Mouse (Mus musculus): ENCODE results near the gene Prnd.

Gene Prnd

DNA sequence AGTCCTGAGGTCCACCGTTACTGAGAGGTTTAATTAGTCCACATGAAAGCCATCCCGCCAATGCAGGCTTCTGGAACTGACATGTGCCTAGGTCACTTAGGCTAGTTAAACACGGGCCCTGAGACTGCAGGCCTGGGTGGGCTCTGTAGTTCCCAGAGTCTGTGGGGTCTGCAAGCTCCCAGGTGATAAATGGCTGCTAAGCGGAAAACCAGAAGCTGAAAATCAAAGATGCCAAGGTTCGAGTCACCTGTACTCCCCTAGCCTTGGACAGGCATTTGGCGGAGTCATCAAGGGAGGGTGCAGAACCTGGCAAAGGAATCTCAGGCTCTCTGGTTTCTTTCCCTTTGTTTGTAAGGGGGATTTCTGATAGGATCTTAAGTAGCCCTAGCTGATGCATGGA, 9.2 kb upstream of the Prnd start:
- no peak for DNase-seq

DNA sequence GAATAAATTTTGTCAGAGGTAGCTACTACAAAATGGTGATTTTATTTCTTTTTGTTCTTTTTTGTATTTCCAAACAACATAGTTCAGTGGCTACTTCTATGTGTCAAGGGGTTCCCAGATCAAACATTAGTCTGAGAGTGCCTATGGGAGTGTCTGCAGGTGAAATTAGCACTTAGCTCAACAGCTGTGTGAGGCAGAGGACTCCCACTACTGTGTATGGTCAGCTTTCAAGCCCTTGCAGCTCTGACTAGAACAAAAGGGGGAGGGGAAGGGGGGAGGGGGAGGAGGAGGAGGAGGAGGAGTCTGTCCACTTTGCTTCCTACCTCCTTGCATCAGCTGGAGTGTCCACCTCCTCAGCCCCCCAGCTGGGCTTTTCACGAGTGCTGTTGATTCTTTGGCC, 6.3 kb upstream of the Prnd start:
- DNase-seq: no peak

DNA sequence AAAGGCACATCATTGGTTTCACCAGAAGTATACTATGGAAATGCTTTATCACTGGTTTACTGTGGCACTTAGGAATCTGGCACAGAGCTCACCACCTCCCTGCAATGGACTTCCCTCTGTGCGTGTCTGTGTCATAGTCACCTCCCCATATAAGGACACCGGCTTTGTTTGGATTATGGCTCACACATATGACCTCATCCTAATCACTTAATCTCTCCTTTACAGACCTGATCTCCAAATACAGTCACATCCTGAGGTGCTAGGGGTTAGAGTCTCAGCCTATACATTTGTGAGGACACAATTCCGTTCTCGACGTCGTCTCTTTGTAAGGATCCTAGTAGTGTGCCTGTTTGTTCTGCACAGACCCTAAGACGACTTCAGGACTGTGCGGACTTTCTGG, 5.4 kb upstream of the Prnd start:
- DNase-seq: peak; percentile 61

DNA sequence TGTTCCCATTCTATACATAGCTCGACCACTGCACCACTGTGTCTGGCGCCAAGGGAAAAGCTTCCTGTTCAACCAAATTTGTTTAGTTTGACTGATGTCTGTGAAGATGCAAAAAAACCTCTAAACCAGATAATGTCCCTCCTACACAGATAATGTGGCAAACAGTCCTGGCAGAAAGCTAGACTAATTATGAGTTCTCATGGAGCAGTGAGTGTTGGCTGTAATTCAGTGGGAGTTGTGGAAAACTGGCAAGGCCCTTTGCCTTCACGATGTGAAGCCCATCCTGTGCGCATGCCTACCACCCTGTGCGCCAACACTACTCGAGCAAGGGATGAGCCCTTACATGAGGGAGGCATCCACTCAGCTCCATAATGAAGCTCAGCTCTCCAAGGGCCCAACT, 4.9 kb upstream of the Prnd start:
- no peak for DNase-seq

DNA sequence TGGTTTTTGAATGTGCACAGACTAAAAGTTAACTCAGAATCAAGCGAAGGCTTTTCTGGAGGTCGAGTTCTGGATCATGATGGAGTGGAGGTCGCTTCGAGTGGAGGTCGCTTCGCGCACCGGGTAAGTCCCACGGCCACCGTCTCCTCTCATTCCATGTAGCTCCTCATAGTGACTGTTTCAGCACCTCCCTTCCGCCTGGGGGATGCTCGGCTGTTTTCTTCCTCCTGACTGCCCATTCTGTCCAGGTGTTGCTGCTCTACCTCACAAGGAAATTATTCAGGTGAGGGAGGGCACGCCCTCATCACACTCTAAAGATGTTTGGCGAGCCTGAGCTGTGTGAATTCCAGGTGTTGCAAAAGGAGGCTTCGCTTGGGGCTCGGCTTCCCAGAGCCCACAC, 4.3 kb upstream of the Prnd start:
- DNase-seq: no peak

DNA sequence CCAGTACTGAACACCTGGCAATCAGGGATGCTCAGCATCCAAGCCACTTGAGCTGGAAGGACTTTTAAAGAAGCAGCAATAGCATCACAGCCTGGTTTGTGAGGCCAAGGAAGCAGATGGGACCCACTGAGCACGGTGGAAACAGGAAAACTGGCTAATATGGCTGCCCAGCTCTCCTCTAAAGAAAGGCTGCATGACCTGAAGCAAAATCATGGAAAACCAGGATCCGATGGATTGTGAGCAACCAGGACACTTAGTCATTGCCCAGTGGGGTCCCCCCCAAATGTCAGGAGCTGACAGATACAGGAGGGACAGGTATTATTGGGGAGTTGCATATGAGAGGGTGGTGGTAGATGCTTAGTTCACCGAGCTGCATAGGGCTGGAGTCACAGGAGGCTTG, 2.5 kb upstream of the Prnd start:
- no peak for DNase-seq

DNA sequence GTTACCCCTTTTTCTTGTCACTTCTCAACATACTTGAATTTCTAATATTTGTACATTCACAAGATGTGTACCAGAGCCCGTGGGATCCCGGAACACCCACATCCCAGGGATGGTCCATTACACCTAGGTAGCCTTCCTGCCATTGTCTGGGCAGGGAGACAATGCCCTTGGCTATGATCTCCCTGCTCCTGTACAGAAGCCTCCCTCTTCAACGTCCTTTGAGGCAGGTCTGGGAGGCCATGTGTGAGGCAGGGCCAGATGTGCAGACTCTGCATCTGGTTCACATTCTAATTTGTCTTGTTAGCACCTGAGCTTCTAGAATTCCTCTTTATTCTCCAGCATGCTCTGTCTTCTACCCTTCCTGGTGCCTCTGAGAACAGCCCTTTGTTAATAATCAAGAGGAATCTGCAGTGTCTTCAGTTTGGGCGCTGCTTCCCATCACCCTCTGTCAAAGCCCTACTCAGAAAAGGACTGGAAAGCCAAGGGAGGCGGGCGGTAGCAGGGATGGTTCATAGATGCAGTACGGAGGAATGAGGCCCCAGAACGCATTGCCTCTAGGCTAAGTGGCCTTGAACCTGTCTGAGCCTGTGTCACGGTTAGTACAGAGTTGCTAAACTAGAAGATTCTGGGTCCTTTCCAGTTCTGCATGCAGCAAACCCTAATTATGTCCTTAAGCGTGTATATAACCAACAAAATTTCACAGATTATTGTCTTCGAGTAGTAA, 1.6 kb upstream of the Prnd start:
- DNase-seq: no peak

DNA sequence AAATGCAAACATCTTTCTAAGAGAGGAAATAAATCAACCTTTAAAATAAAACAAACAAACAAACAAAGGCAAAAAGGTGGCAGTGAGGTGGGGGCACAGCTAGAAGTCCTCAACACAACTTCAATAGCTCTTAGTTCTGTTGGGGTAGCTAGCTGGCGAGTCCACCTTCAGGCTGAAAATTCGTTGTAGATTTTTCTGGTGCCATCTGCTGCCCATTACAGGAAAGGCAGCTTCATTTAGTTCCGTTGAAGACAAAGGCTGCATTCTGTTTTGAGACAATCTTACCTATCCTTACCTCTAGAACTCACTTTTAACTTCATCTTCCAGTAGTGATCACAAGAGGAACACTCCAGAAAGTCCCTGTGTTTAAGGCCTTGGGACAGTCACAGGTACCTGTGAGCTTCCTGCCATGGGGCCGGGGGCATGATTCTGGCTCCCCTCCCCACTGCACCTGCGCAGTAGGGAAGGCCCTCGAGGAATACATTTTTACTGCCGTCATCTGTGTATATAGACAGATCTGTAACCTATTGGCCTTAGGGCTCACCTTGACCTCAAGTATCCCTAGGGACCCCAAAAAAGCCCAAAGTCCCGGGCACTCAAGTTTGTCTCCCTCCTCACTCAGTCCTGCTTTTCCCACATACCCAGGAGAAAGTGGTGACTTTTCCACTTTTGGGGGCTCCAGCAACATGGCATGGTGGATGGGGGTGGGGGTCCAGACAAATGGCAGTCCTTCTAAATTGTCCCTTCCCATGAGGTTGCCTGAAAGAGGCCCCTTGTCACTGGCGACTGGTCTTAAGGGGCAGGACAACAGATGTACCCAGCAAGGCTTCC, 679 bp upstream of the Prnd start:
- DNase-seq: peak; percentile 72

DNA sequence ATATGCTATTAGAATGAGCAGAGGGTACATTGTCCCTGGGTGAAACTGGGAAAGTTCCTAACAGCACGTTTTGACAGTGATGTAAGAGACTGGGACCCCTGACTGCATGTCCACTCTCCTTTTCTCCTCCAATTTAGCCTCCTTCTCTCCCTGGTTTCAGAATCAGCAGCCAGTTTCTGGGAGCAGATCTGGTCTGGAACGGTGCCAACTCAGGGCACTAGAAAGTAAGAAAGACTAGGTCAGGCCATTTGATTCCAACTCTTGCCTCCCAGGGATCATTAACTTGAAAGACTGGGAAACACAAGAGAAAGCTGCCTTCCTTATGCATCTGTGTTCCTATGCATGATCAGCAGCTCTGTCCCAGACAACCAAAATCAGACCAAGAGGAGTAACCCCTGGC, 1.8 kb downstream of the Prnd start:
- peak; percentile 31 for DNase-seq

DNA sequence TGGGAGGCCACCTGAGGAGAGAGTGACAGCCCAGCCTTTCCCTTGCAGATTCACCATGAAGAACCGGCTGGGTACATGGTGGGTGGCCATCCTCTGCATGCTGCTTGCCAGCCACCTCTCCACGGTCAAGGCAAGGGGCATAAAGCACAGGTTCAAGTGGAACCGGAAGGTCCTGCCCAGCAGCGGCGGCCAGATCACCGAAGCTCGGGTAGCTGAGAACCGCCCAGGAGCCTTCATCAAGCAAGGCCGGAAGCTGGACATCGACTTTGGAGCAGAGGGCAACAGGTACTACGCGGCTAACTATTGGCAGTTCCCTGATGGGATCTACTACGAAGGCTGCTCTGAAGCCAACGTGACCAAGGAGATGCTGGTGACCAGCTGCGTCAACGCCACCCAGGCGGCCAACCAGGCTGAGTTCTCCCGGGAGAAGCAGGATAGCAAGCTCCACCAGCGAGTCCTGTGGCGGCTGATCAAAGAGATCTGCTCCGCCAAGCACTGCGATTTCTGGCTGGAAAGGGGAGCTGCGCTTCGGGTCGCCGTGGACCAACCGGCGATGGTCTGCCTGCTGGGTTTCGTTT, 2.4 kb downstream of the Prnd start:
- no peak for DNase-seq

DNA sequence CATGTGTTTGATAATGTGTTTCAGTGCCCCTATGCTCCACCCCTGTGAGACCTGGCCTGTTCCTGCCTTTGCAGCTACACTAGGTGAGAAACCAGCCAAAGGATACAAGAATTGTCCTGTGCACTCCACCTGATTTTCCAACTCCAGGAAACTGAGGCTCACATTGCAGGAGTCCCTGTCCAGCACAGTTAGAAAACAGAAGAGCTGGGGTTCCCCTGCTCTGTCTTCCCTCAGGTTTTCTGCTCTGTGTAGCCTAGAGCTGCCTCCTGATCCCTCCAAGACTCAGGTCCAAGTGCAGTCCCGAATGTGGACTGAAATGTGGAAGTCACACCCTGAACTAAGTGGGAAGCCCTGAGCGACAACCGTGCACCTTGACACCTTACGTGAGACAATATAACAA, 3.0 kb downstream of the Prnd start:
- DNase-seq: no peak

DNA sequence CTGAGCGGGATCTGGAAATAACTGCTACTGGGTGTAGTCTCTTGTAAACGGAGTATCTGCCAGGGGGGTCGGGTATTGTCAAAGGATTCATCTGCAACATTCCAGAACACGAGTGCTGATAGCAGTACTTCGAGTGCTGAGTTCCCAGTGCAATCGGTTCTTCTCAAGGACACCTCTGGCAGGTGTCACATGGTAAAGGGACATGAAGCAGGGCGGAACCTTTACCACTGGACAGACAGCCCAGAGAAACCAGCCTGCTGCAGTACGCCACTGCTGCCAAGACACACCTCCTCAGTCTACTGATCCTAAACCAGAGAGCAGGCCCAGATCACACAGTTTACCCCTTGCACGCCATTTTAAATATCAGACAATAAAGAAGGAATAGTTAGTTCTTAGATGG, 4.2 kb downstream of the Prnd start:
- peak; percentile 24 for DNase-seq

DNA sequence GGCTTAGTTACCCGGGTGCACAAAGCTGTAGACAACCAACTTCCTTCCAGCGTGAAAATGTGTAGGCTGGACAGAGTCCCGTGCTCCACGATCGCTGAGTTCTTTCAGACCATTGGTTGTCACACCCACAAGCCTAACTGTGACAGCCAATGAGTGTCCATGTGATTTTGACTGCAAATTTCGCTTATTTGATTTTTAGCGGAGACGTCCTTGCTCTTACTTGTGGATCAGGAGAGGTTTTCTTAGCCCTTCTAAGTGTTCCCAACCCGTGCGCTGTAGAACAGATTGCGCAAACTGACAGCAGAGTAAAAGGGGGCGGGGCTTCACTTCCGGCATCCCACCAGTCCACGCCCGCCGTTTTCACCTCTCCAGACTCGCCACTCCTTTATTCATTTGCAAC, 4.6 kb downstream of the Prnd start:
- peak; percentile 62 for DNase-seq

DNA sequence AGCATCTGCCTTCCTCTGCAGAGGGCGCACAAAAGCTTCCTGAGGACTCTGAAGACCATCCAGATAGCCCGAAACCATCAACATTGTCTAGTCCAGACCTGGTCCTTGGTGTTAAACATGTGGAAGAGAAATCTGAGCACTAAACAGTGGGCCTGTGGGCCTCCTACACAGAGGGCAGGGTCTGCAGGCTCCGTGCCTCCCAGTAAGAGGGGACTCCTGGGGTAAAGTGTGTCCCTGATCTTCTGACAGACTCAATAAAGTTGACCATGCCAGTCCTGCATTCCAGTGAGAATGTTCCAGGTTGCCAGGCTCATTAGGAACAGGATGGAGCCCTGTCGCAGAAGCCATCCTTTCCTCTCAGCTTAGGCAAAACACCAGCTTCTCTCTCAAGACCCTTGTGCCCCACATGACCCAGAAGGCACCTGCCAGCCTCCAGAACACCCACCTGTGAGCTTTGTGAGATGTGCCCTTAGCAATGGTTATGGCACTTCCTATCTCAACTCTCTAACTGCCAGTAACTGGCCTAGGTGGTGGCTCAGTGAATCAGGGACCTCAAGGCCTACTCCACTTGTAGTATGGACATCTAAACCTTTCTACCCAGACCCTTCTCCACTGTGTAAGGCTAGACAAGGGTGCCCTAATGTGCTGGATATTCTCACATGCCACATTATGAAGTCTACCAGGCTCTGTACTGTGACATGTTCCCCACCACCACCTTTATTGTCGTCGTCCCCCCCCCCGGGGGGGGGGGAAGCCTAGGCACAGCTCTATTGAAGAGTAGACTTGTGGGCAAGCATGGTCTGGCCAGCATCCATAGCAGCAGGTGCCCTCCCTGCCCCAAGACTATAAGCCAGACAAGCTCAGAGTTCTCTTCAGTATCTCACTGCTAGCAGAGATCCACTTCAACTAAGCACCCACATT, 5.9 kb downstream of the Prnd start:
- DNase-seq: no peak

DNA sequence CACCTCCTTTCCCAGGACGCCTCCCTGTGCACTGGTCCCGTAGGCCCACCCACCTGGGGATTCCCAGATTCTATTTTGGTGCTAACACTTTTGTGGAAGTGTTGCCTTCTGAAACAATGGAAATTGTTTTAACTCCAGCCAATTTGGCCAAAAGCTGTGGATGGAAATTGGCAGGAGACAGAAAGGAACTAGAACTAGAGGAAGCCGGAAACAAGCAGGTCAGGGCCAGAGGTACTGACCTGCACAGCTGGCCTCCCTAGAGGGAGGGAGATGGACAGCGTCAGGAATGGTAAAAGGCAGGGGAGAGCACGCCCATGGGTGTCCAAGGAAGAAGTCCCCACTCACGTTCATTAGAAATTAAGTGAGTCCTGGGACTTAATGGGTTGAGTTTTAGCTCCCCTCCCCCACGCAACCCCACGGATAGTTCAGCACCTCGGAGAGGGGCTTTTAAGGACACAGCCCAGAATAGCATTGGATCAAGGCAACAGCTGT, 7.1 kb downstream of the Prnd start:
- no peak for DNase-seq

DNA sequence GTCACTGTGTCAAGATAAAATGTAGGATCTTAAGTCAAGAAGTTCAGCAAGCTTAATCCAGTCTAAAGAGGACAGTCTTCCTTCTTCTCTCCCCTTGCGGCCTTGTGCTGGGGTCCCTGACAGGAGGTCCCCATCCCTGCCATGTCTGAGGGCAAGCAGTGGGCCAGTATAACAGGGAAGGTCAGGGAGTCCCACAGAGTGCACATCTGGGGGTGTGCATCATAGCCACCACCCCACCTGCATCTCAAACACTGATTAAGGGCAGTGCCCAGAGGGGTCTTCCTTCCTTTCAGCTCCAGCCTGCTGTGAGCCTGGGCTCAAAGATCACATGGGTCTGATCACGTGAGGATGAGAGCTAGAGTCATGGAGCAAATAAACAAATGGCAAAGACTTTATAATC, 11.0 kb downstream of the Prnd start:
- no peak for DNase-seq

DNA sequence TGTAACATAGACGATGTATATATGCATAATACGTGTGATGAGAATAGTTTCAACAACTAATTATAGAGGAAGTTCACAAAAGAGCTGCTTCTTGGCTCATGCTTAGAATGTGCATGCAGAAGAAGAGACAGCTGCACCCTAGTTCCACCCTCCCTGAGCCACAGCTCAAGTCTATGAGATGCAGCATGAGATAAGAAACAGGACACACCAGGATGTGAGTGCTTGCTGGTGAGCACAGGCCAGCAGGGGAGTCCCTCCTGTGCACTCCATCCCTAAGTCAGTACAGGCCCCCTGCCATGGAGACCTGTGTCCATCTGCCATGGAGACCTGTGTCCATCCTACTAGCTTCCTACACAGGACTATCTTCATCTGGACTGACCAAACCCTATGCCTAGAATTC, 19.9 kb downstream of the Prnd start:
- DNase-seq: no peak

DNA sequence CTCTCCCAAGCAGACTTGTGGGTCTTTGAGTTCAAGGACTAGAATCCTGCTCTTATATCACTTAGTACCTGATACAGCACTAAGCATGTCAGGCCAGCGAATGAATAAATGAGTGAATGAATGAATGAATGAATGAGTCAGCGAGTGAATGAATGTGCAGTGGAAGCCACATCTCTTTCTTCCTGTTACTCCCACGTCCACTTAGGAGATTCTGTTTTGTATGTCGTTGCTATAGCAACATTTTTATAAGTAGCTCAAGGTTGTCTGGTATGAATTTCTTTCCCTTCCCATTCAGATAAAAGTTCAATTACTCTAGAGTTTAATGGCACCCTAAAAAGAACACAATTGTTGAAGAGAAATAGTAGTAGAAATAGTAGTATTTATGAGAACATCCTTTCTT, 20.4 kb downstream of the Prnd start:
- DNase-seq: no peak

DNA sequence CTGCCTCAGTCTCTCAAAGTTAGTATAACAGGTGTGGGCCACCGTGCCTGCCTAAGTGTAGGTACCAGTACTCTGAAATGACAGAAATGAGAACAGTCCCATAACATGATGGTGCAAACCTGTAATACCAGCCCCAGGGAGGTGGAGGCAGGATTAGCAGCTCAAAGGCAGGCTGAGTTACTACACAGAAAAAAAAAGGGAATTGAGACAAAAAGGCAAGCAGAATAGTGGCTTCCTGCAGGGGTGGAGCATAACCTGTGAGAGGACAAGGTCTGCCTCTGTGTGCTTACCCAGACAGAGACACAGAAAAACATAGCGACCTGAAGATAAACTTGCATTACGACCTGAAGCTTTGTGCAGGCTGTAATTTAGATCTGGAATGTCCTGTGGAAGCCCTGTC, 26.0 kb downstream of the Prnd start:
- no peak for DNase-seq

DNA sequence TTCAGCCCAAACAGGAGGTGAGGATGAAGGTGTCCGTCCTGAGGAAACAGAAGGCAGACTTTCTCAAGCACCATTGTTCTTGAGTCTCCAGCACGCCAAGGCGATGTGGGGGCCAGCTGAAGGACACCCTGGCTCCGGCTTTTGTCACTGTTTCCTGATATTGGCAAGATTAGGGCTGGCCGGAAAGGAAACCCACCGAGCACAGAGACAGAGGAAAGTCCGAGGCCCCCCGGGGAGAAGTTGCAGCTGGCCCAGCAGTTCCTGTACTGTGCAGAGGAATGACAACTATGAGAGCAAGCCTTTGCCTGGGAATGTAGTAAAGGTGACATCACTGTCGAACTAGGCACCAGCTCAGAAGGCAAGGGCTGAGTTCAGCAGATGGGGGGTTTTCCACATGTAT, 30.2 kb downstream of the Prnd start:
- no peak for DNase-seq

DNA sequence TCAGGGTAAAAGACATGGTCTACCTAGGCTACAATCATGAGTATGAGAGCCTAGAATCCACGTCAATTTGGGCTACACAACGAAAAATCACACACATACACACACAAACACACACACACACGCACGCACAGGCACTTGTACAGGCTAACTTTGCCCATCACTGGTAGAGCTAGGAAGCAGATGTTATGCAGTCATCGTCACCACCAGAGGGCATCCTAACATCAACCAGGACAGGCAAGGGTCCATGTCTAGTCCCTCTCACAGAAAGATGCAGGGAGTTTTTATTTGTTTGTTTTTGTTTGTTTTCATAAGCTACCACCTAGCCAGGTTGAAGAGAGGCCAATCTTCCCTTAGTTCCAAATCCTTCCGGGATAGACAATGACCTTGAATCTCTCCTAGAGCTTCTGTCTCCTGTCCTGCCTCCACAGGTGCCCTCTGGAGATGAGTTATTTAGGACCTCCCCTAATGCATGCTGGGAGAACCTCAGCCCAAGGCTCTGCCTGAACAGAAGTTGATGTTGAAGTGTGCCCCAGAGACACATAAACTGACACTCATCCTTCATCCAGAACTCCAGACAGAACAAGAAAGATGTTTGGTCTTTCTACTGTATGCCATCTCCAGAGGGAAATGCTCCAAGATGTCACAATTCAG, 32.0 kb downstream of the Prnd start:
- peak; percentile 81 for DNase-seq

DNA sequence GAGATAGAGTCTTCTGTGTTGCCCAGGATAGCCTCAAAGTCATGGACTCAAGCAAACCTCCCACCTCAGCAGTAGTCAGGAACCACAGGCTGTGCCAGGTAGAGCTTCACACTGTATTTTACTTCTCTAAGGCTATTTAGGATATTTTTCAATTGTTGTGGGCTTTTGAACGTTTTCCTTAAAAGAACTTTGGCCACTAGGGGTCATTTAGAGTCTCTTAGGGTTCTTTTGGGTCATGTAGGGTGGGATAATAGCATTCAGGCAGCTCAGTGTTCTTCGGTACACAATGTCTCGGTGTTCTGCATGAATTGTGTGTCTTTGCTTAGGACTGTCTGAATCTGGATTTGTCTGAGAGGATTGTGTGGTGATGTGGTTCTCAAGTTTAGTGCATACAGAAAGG, 37.3 kb downstream of the Prnd start:
- DNase-seq: no peak

DNA sequence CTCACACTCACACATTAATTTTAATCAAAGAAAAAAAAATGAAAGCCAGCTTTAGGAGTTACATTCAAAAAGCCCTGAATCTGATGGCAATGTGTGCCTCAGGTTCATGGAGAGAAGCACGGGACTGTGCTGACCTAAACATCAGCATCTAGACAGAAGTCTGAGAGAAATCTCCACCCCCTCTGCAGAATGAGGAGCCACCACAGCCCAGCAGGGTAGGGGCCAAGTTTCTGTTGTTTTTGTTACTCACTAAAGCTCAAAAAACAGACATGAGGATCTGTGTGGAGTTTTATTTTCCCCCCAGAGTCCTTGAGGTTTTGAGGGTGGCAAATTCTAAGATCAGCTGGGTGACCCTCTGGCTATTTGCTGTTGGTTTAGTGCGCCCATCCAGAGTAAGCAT, 37.9 kb downstream of the Prnd start:
- DNase-seq: no peak
